Mouse (Mus musculus) forebrain, embryonic 15.5 days (tissue): ENCODE data around the gene Dohh. TPM values are rescaled to one million over a fixed set of nuclear protein-coding genes. Genes with fewer than 3 reads are reported as not detected.
A peak's percentile ranks its signal among the peaks of the same experiment; 100 is the strongest.

Source experiments
- ATAC-seq: fragments of 200-750 bp; cut with Nextera tagmentation; replicated peaks from 2 replicates; pipeline ENCODE4 v1.8.0; 2017; ENCODE audit warnings: mild to moderate bottlenecking, moderate TSS enrichment, moderate library complexity
- H3K27ac ChIP-seq: fragments of 300-500 bp; sonication (generic); replicated peaks from 2 replicates; pipeline ENCODE4 v1.5.1; 2015; ENCODE audit warnings: mild to moderate bottlenecking, inconsistent platforms
- H3K27me3 ChIP-seq: fragments of 300-500 bp; sonication (generic); 2 replicates; pipeline ENCODE4 v1.6.1; 2015; ENCODE audit warnings: inconsistent platforms
- H3K36me3 ChIP-seq: fragments of 300-500 bp; sonication (generic); 2 replicates; pipeline ENCODE4 v1.6.1; 2015; ENCODE audit warnings: mild to moderate bottlenecking, inconsistent platforms
- H3K4me1 ChIP-seq: fragments of 300-500 bp; sonication (generic); 2 replicates; pipeline ENCODE4 v1.6.1; 2015; ENCODE audit warnings: inconsistent platforms
- H3K4me2 ChIP-seq: fragments of 300-500 bp; sonication (generic); replicated peaks from 2 replicates; pipeline ENCODE4 v1.6.1; 2015; ENCODE audit warnings: mild to moderate bottlenecking, inconsistent platforms
- H3K4me3 ChIP-seq: fragments of 300-500 bp; sonication (generic); 2 replicates; pipeline ENCODE4 v1.5.1; 2015; ENCODE audit warnings: mild to moderate bottlenecking, inconsistent platforms
- H3K9ac ChIP-seq: fragments of 300-500 bp; sonication (generic); replicated peaks from 2 replicates; pipeline ENCODE4 v1.6.1; 2015; ENCODE audit warnings: mild to moderate bottlenecking, inconsistent platforms
- H3K9me3 ChIP-seq: fragments of 300-500 bp; sonication (generic); 2 replicates; pipeline ENCODE4 v1.6.1; 2016; ENCODE audit warnings: inconsistent platforms
- WGBS: fragments of 180-500 bp; shearing (Covaris S2); methylation state at CpG from one replicate; pipeline ENCODE4 v1.1.7; 2015; ENCODE audit warnings: mixed read lengths; 5-methylcytosine and 5-hydroxymethylcytosine counted together
- polyA plus RNA-seq: library from polyadenylated mRNA; unstranded; fragments of >200 nt; fragmentation: Nextera tagmentation; extraction: Ambion mirVana; gene quantifications from 2 replicates; pipeline ENCODE4 v1.2.1, GENCODE M21; 2015

The Dohh gene
- polyA plus RNA-seq, 1 experiment from 2014 or later = 88.2 TPM

GRCm38 (mm10) chr10:81408871-81409291 lies 24.7 kb downstream of the Dohh start:
- Histone ChIP-seq H3K4me3 (no peak overlapping the region), H3K36me3 (peaks cover 23% of the 10 kb centered on the region), H3K9me3 (no peaks in the 10 kb centered on the region), H3K4me2 (no peak overlapping the region), H3K9ac (no peak overlapping the region), H3K4me1 (peaks cover 47% of the 10 kb centered on the region), H3K27ac (no peak overlapping the region), H3K27me3 (peaks cover 10% of the 10 kb centered on the region; the same call in 1 of the 2 replicates)
- 24% methylated on average over 9 of the region's 9 CpGs for WGBS
- ATAC-seq = peak; percentile 29; the same call in 1 of the 2 replicates

GRCm38 (mm10) chr10:81409330-81409729 lies 25.1 kb downstream of the Dohh start:
- Histone ChIP-seq H3K9ac (no peak overlapping the region), H3K27me3 (peaks cover 9% of the 10 kb centered on the region; the same call in 1 of the 2 replicates), H3K4me2 (no peak overlapping the region), H3K36me3 (peaks cover 23% of the 10 kb centered on the region), H3K9me3 (no peaks in the 10 kb centered on the region), H3K4me1 (peaks cover 52% of the 10 kb centered on the region), H3K27ac (no peak overlapping the region), H3K4me3 (no peak overlapping the region)
- WGBS = 14% methylated on average over 8 of the region's 8 CpGs
- ATAC-seq = no peak

GRCm38 (mm10) chr10:81410350-81410749 lies 26.1 kb downstream of the Dohh start:
- no peak for ATAC-seq
- Histone ChIP-seq H3K27me3 (0 out of 2 replicates have a peak, but pooled peaks cover 3% of the 10 kb centered on the region), H3K36me3 (peaks cover 20% of the 10 kb centered on the region), H3K4me2 (no peak overlapping the region), H3K27ac (no peak overlapping the region), H3K9ac (no peak overlapping the region), H3K4me1 (peaks cover 62% of the 10 kb centered on the region), H3K4me3 (no peak overlapping the region), H3K9me3 (no peaks in the 10 kb centered on the region)
- 73% methylated on average over 4 of the region's 4 CpGs for WGBS

- Histone ChIP-seq H3K4me3 (no peak overlapping the region), H3K9ac (no peak overlapping the region), H3K27ac (peak overlapping the region; percentile 82), H3K9me3 (no peaks in the 10 kb centered on the region), H3K27me3 (0 out of 2 replicates have a peak, but pooled peaks cover 3% of the 10 kb centered on the region), H3K36me3 (peaks cover 15% of the 10 kb centered on the region; the same call in 1 of the 2 replicates), H3K4me2 (no peak overlapping the region), H3K4me1 (peaks cover 62% of the 10 kb centered on the region)
- no peak for ATAC-seq
- WGBS = 76% methylated on average over 9 of the region's 9 CpGs
These were observed 26.8 kb downstream of the Dohh start for GRCm38 (mm10) chr10:81410981-81411380.

- ATAC-seq = no peak
- 60% methylated on average over 18 of the region's 18 CpGs for WGBS
- H3K4me2 ChIP-seq = no peak overlapping the region
- H3K27ac ChIP-seq = peak overlapping the region; percentile 82
- H3K9ac ChIP-seq = no peak overlapping the region; the same call in 1 of the 2 replicates
- no peak overlapping the region for H3K4me3 ChIP-seq
- H3K27me3 ChIP-seq = 0 out of 2 replicates have a peak, but pooled peaks cover 3% of the 10 kb centered on the region
- H3K4me1 ChIP-seq = peaks cover 68% of the 10 kb centered on the region
- peaks cover 11% of the 10 kb centered on the region; the same call in 1 of the 2 replicates for H3K36me3 ChIP-seq
- no peaks in the 10 kb centered on the region for H3K9me3 ChIP-seq
These were observed 27.5 kb downstream of the Dohh start for GRCm38 (mm10) chr10:81411471-81412400.

- Histone ChIP-seq H3K4me1 (peaks cover 69% of the 10 kb centered on the region), H3K9ac (no peak overlapping the region)
These were observed 28.5 kb downstream of the Dohh start for GRCm38 (mm10) chr10:81412586-81413309.

GRCm38 (mm10) chr10:81413310-81414261 lies 29.4 kb downstream of the Dohh start:
- WGBS = 27% methylated on average over 26 of the region's 26 CpGs
- no peaks in the 10 kb centered on the region for H3K36me3 ChIP-seq
- H3K9ac ChIP-seq = no peak overlapping the region
- no peak for ATAC-seq
- H3K4me1 ChIP-seq = peaks cover 70% of the 10 kb centered on the region
- H3K27ac ChIP-seq = no peak overlapping the region
- no peaks in the 10 kb centered on the region for H3K9me3 ChIP-seq
- no peak overlapping the region for H3K4me3 ChIP-seq
- H3K27me3 ChIP-seq = no peaks in the 10 kb centered on the region
- no peak overlapping the region; the same call in 1 of the 2 replicates for H3K4me2 ChIP-seq

More at GRCm38 (mm10) chr10:81412586-81413309, 28.5 kb downstream of the Dohh start:
- H3K9me3 ChIP-seq = no peaks in the 10 kb centered on the region
- H3K4me2 ChIP-seq = no peak overlapping the region
- H3K27ac ChIP-seq = peak overlapping the region; percentile 82
- H3K36me3 ChIP-seq = 0 out of 2 replicates have a peak, but pooled peaks cover 6% of the 10 kb centered on the region
- 69% methylated on average over 16 of the region's 16 CpGs for WGBS
- 0 out of 2 replicates have a peak, but pooled peaks cover 3% of the 10 kb centered on the region for H3K27me3 ChIP-seq
- ATAC-seq = no peak
- H3K4me3 ChIP-seq = no peak overlapping the region

- Histone ChIP-seq H3K4me3 (no peak overlapping the region), H3K9me3 (no peaks in the 10 kb centered on the region), H3K27me3 (no peaks in the 10 kb centered on the region), H3K9ac (no peak overlapping the region), H3K4me2 (no peak overlapping the region), H3K27ac (no peak overlapping the region), H3K36me3 (no peaks in the 10 kb centered on the region; the same call in 1 of the 2 replicates), H3K4me1 (peaks cover 73% of the 10 kb centered on the region)
- no peak for ATAC-seq
These were observed 30.5 kb downstream of the Dohh start for GRCm38 (mm10) chr10:81414682-81415081.

- no peak overlapping the region for H3K27ac ChIP-seq
- WGBS = 70% methylated on average over 5 of the region's 5 CpGs
- H3K9ac ChIP-seq = no peak overlapping the region
- no peaks in the 10 kb centered on the region; the same call in 1 of the 2 replicates for H3K36me3 ChIP-seq
- peaks cover 73% of the 10 kb centered on the region for H3K4me1 ChIP-seq
- no peak overlapping the region for H3K4me2 ChIP-seq
- no peak for ATAC-seq
- H3K9me3 ChIP-seq = no peaks in the 10 kb centered on the region
- H3K27me3 ChIP-seq = no peaks in the 10 kb centered on the region
- H3K4me3 ChIP-seq = no peak overlapping the region
These were observed 30.9 kb downstream of the Dohh start for GRCm38 (mm10) chr10:81415146-81415545.

- no peaks in the 10 kb centered on the region for H3K9me3 ChIP-seq
- H3K27me3 ChIP-seq = no peaks in the 10 kb centered on the region
- peak overlapping the region; percentile 89 for H3K27ac ChIP-seq
- 65% methylated on average over 17 of the region's 17 CpGs for WGBS
- peaks cover 70% of the 10 kb centered on the region for H3K4me1 ChIP-seq
- no peak overlapping the region for H3K4me3 ChIP-seq
- no peak overlapping the region for H3K9ac ChIP-seq
- H3K36me3 ChIP-seq = no peaks in the 10 kb centered on the region; the same call in 1 of the 2 replicates
- H3K4me2 ChIP-seq = no peak overlapping the region
- ATAC-seq = no peak
These were observed 31.5 kb downstream of the Dohh start for GRCm38 (mm10) chr10:81415549-81416310.
